Mouse (Mus musculus) adrenal gland (tissue): ENCODE results near the gene Trpm6.

Experiments used
- intact Hi-C: fragments of 180-260 bp; cut with DNase I; formaldehyde crosslinking; loops from one replicate; pipeline ENCODE4 v1.15.1; 2025
- long read RNA-seq, 2 experiments: library from polyadenylated mRNA; unstranded; transcript quantifications; one replicate each; pipeline ENCODE4 v2.0.0; 2020; ENCODE audit warnings: borderline replicate concordance in 1 of 2; ENCODE audit not compliant: insufficient replicate concordance in 1 of 2

Gene Trpm6
- long read RNA-seq, experiment 1: 0 reads
- long read RNA-seq, experiment 2: 0 reads

DNA sequence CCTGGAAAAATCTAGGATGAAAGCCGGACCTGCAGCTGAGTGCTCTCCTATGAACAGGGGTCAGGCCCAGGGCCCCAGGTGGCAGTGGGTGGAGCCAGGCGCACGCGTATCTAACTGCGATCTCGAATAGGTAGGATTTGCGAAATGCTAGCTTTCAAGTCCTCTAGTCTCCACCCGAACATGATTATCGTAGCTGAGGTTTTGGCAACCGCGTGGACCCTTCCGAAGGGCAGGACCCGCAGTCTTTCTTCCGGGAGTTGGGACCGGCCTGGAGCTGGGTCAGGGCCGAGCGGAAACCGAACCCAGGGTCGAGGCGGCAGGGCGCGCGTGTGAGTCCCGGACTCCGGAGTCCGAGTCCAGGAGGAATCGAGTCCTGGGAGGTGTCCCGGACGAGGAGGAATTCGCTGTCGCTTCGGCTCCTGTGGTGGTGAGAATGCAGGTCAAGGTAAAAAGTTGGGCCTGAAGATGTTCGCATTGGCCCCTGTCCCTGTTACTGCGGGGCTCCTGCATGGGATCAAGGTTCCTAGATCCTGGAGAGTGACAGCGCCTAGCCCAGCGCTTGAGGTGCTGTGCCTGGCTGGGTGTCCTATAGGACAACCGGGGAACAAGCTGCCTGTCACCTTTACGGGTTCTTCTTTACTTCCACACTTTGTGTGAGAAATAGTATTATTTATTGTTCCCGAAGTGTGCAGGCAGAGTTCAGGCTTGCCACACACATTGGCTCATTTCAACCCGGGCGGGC is at the start of gene Trpm6:
TSS of gene Trpm6 (plus strand) at position 386 of the 742 bp plus-strand sequence.
- intact Hi-C loops: no loop called here

- intact Hi-C loops: no loop called here
These were observed 41.7 kb upstream of the Trpm6 start for GRCm38 (mm10) chr19:18708101-18708500.

DNA sequence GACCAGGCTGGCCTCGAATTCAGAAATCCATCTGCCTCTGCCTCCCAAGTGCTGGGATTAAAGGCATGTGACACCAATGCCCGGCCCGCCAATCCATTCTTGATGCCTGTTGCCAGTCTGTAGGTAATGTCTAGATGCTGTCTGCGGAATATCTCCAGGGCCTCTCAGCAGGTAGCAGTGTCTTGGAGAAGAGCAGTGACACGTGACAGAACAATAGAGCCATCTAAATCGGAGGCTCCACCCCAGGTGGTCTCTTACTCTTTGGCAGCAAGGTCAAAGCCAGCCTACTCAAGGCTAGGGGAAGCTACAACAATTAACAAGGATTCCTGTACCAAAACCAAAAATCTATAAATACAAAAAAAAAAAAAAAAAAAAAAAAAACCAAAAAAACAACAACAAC is 38.9 kb upstream of the Trpm6 start:
- intact Hi-C loops: loop anchor here (5.0 to 10.0 kb wide), 2 partner anchors 74 to 124 kb away; no protein-coding TSS in a partner anchor

GRCm38 (mm10) chr19:18711589-18711988 is 38.2 kb upstream of the Trpm6 start:
- intact Hi-C loops: loop anchor here (5.0 to 10.0 kb wide), 2 partner anchors 74 to 123 kb away; no protein-coding TSS in a partner anchor

- intact Hi-C loops: loop anchor here (5.0 to 10.0 kb wide), 2 partner anchors 75 to 122 kb away; no protein-coding TSS in a partner anchor
These were observed 37.5 kb upstream of the Trpm6 start for GRCm38 (mm10) chr19:18712153-18712865.

GRCm38 (mm10) chr19:18712866-18713300 is 36.9 kb upstream of the Trpm6 start, which contains the start of gene D030056L22Rik:
Gene D030056L22Rik, plus strand, starts transcription at chr19:18713193.
- intact Hi-C loops: loop anchor here (5.0 to 10.0 kb wide), 2 partner anchors 76 to 122 kb away; no protein-coding TSS in a partner anchor

DNA sequence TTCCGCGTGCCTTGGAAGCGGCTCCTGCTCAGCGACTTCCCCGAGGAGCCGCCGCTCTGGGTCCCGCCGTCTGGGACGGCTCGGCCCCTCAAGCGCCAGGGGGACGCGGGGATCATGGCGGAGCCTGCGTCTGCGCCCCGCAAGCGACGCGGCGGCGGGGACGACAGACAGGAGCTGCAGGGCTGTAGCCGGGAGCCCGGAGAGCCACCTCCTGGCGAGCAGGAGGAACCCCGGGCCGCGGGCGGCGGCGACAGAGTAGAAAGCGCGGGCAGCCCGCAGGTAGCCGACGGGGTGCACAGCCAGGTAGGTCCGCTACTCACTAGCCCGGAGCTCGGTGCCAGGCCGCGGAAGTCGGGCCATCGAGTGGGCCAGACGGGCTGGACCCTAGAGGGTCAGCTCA is 36.4 kb upstream of the Trpm6 start:
- intact Hi-C loops: loop anchor here (5.0 to 10.0 kb wide), 2 partner anchors 76 to 121 kb away; no protein-coding TSS in a partner anchor

- intact Hi-C loops: loop anchor here (10.0 kb wide), 1 partner anchor 118 kb away; no protein-coding TSS in a partner anchor
These were observed 33.4 kb upstream of the Trpm6 start for GRCm38 (mm10) chr19:18716374-18716773.

DNA sequence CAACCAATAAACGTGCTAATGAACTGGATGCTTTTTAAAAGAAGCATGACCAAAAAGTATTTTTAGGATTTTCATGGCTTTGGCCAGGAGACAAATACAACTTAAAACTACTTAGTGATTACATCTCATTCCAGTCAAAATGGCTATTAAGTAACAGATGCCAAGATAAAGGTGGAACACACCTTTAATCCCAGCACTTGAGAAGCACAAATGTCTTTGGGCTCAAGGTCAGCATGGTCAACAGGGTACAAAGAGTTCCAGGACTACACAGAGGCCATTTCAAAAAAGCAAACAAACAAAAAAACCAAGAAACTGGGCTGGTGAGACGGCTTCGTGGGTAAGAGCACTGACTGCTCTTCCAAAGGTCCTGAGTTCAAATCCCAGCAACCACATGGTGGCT is 29.4 kb upstream of the Trpm6 start:
- intact Hi-C loops: no loop called here

DNA sequence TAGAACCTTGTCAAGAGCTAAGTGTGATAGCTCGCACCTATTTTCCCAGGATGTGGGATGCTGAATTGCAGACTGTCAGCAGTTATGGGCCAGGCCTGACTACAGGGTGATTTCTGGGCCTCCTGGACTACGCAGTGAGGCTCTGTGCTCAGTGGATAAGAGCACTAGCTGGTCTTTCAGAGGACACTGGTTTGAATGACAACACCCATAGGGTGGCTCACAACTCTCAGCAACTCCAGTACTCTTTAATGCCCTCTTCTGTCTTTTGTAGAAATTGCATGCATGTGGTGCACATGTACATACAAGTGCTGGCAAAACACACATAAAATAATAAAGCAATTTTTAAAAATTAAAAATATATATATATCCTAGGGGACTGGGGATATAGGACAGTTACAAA is 24.6 kb upstream of the Trpm6 start:
- intact Hi-C loops: no loop called here

DNA sequence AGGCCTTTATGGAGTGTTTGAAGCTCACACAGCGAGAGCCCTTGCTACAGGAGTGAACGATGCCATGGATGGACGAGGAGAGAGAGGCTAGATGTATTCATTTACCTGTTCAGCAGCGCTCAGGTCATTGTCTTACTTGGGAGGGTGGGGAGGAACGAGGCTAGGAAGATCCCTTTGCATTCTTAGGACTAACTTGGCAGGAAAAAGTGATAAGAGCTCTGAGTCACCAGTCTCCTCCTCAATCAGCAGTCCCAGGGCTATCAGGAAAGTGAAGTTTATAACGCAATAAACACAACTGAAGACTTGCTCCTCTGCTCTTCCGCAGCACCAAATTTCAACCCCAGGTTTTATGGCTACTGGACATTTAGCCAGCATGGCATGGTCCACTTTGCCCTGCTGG is 19.5 kb upstream of the Trpm6 start:
- intact Hi-C loops: no loop called here

GRCm38 (mm10) chr19:18731077-18731476 is 18.7 kb upstream of the Trpm6 start:
- intact Hi-C loops: no loop called here

GRCm38 (mm10) chr19:18735901-18736300 is 13.9 kb upstream of the Trpm6 start:
- intact Hi-C loops: no loop called here

- intact Hi-C loops: no loop called here
These were observed 10.6 kb upstream of the Trpm6 start for GRCm38 (mm10) chr19:18739146-18739545.

DNA sequence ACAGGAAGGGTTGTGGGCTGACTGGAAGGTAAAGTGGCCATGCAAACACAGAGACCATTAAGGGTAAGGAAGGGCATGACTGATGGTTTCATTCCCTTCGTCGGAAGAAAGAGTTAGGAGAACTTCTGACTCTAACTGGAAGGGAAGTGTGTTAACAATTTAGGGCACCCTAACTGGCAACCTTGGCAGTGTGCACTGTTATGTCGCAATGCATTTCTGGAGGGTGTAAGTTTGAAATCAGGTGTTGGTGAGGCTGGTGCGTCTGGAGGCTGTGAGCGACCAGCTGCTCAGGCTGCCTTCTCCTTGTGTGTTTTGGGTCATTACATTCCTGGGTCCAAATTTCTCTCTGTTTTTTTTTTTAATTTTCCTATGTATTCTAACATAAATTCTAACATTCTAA is 5.8 kb upstream of the Trpm6 start:
- intact Hi-C loops: no loop called here

GRCm38 (mm10) chr19:18746576-18747340 is 3.0 kb upstream of the Trpm6 start:
- intact Hi-C loops: no loop called here

GRCm38 (mm10) chr19:18747379-18747778 is 2.4 kb upstream of the Trpm6 start:
- intact Hi-C loops: no loop called here

DNA sequence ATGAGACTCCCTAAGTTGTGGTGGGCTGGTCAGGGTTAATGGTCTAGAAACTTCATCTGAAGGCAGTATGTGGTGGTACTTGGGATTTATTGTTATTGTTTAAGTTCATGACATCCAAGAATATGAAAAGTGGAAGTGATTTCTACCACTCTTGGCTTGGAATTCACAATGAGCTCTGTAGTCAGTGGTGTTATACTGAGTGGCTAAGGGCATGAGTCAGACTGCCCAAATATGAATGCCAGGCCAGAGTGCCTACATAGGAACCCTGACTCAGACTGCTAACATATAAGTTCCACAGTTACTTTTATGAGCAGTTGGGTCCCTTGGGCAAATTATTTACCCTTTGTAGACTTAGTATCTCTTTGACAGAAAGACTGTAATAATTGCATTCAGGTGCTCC is 7.4 kb downstream of the Trpm6 start:
- intact Hi-C loops: no loop called here

DNA sequence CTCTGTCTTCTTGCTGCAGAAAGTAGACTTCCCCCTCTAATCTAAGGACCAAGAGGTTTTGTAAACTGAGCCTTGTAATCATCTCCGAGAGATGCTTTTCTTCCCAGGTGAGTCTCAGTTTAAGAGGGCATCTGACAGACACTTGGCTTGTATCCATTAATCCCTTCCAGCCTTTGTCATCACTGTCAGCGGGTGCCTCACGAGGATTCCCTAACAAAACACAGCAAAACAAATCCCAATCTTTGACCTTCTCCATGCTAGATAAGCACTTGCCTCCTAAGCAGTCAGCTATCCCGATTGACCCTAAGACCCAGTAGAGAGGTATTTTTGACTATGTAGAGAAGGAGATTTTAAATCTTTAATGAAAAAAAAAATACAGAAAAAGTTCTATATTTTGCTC is 7.9 kb downstream of the Trpm6 start:
- intact Hi-C loops: no loop called here

DNA sequence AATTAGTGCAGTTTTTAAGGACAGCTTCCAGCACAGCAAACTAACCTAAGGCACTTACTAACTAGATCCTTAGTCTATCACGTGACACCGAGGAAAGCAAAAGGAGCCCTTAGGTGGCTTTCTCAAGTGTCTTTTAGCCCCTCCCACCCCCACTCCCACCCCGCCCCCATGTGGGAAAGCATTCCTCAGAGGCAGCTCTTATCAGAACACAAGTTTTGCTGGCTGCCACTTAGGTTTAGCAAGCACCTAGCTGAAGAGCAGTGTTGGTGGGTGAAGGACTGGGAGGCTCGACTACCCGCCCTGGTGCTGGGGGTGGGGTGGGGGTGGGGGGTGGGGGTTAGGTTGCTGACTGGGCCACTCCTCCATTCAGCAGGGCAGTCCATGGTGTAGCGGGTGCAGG is 8.5 kb downstream of the Trpm6 start:
- intact Hi-C loops: no loop called here

- intact Hi-C loops: no loop called here
These were observed 9.1 kb downstream of the Trpm6 start for GRCm38 (mm10) chr19:18758916-18759315.
